ENCODE assay signal across 1 mouse cellular context in the genomic region with DNA sequence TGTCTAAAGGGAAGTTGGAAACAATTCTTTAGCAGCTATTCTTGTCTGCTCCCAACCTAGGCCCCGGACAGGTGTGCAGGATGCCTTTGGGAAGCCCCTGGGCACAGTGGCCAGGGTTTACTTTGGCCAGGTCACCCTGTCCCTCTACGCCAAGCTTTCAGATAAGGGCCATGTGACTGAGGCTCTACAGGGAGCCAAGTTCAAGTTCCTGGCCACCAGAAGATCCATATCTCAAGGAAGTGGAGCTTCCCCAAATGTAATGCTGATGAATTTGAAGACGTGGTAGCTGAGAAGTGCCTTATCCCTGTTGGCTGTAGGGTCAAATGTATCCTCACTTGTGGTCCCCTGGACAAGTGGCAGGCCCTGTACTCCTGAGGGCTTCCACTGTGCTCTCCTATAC.
TF ChIP-seq lines count a peak whose summit lies in the region.

No protein-coding gene starts in this region.

TF ChIP-seq in MEL, 35 proteins besides CTCF, POLR2A, EP300 and RAD21 (continued from another document):
- peak; percentile 49; the same call in 1 of the 2 replicates for TF ChIP-seq MYC (IDR thresholded peaks at IDR 0.05; ENCODE audit: low read depth, low read length)
- no peak for TF ChIP-seq E2F4 (IDR thresholded peaks at IDR 0.05; ENCODE audit: borderline replicate concordance, low read depth, low read length)
- no peak for TF ChIP-seq ZKSCAN1 (IDR thresholded peaks at IDR 0.05; ENCODE audit: low read depth, low read length)
- no peak for TF ChIP-seq KAT2A (conservative IDR thresholded peaks at IDR 0.05; ENCODE audit: low read depth, low read length)
- no peak for TF ChIP-seq NRF1 (IDR thresholded peaks at IDR 0.05; ENCODE audit: insufficient read depth, low read depth, low read length, poor library complexity, severe bottlenecking)
- TF ChIP-seq POLR2AphosphoS5 (IDR thresholded peaks at IDR 0.05; ENCODE audit: borderline replicate concordance, low read depth, low read length): no peak
- TF ChIP-seq ZMIZ1 (IDR thresholded peaks at IDR 0.05; ENCODE audit: low read depth, low read length): no peak
- peak; percentile 82 for TF ChIP-seq GATA1 (IDR thresholded peaks at IDR 0.05; ENCODE audit: low read depth, low read length)
- no peak for TF ChIP-seq TAL1 (IDR thresholded peaks at IDR 0.05; ENCODE audit: low read length)
- 0 out of 2 replicates have a peak, but pooled peaks have one; percentile 35 for TF ChIP-seq ELF1 (IDR thresholded peaks at IDR 0.05; ENCODE audit: low read depth, low read length)
- TF ChIP-seq JUND (IDR thresholded peaks at IDR 0.05; ENCODE audit: low read depth, low read length): no peak
- TF ChIP-seq MEF2A (IDR thresholded peaks at IDR 0.05; ENCODE audit: extremely low read depth, insufficient replicate concordance, low read depth, low read length, poor library complexity, severe bottlenecking): no peak
- no peak for TF ChIP-seq GABPA (IDR thresholded peaks at IDR 0.05; ENCODE audit: low read depth, low read length)
- no peak for TF ChIP-seq NELFE (IDR thresholded peaks at IDR 0.05; ENCODE audit: low read depth, low read length)
- TF ChIP-seq MYB (IDR thresholded peaks at IDR 0.05; ENCODE audit: low read depth, low read length): no peak
- no peak for TF ChIP-seq HCFC1 (IDR thresholded peaks at IDR 0.05; ENCODE audit: low read depth, low read length)
- peak; percentile 90 for TF ChIP-seq USF1 (IDR thresholded peaks at IDR 0.05; ENCODE audit: low read depth, low read length)
